Mouse (Mus musculus) stomach, postnatal 0 days (tissue): ENCODE measurements around the gene Zfp2. TPM values are rescaled to one million over a fixed set of nuclear protein-coding genes. Genes with fewer than 3 reads are reported as not detected.

Experiments used
- ATAC-seq: fragments of 200-750 bp; cut with Nextera tagmentation; 2 replicates; pipeline ENCODE4 v1.8.0; 2017; ENCODE audit not compliant: low FRiP score, low TSS enrichment
- DNase-seq: peaks from one replicate; pipeline ENCODE4 v3.0.0-alpha.2; 2016; ENCODE audit warnings: low spot score
- H3K27ac ChIP-seq: fragments of 300-500 bp; sonication (generic); replicated peaks from 2 replicates; pipeline ENCODE4 v1.5.1; 2014; ENCODE audit warnings: mild to moderate bottlenecking, control low read depth
- H3K27me3 ChIP-seq: fragments of 300-500 bp; sonication (generic); 2 replicates; pipeline ENCODE4 v1.6.1; 2014; ENCODE audit warnings: low read length; ENCODE audit not compliant: control insufficient read depth, insufficient read depth
- H3K36me3 ChIP-seq: fragments of 300-500 bp; sonication (generic); 2 replicates; pipeline ENCODE4 v1.6.1; 2014; ENCODE audit warnings: low read length, mixed read lengths; ENCODE audit not compliant: control insufficient read depth, insufficient read depth
- H3K4me1 ChIP-seq: fragments of 300-500 bp; sonication (generic); replicated peaks from 2 replicates; pipeline ENCODE4 v1.6.1; 2014; ENCODE audit warnings: antibody characterized with exemption; ENCODE audit not compliant: control insufficient read depth, insufficient read depth
- H3K4me2 ChIP-seq: fragments of 300-500 bp; sonication (generic); replicated peaks from 2 replicates; pipeline ENCODE4 v1.6.1; 2014; ENCODE audit warnings: low read depth, mild to moderate bottlenecking, control low read depth, moderate library complexity
- H3K4me3 ChIP-seq: fragments of 300-500 bp; sonication (generic); 2 replicates; pipeline ENCODE4 v1.5.1; 2014; ENCODE audit warnings: low read depth, low read length, control low read depth
- H3K9ac ChIP-seq: fragments of 300-500 bp; sonication (generic); 2 replicates; pipeline ENCODE4 v1.6.1; 2014; ENCODE audit warnings: mild to moderate bottlenecking, low read length, control low read depth, mixed read lengths
- H3K9me3 ChIP-seq: fragments of 300-500 bp; sonication (generic); 2 replicates; pipeline ENCODE4 v1.6.1; 2016; ENCODE audit warnings: low read length; ENCODE audit not compliant: control insufficient read depth
- CTCF ChIP-seq: IDR thresholded peaks from 2 replicates; pipeline ENCODE4 v1.5.1; 2016; ENCODE audit warnings: antibody characterized with exemption, low read depth, mild to moderate bottlenecking, moderate library complexity
- EP300 ChIP-seq: optimal IDR thresholded peaks from 2 replicates; pipeline ENCODE3; 2016; ENCODE audit warnings: antibody characterized with exemption
- WGBS: fragments of 180-500 bp; shearing (Covaris S2); extraction: QIAGEN DNeasy Blood & Tissue Kit; methylation state at CpG from one replicate; pipeline ENCODE4 v1.1.7; 2014; 5-methylcytosine and 5-hydroxymethylcytosine counted together
- polyA plus RNA-seq: library from polyadenylated mRNA; unstranded; fragments of >200 nt; fragmentation: Nextera tagmentation; extraction: Ambion mirVana; gene quantifications from 2 replicates; pipeline ENCODE4 v1.2.1, GENCODE M21; 2015

Gene Zfp2
- polyA plus RNA-seq, 1 experiment from 2014 or later: 4.6 TPM

DNA sequence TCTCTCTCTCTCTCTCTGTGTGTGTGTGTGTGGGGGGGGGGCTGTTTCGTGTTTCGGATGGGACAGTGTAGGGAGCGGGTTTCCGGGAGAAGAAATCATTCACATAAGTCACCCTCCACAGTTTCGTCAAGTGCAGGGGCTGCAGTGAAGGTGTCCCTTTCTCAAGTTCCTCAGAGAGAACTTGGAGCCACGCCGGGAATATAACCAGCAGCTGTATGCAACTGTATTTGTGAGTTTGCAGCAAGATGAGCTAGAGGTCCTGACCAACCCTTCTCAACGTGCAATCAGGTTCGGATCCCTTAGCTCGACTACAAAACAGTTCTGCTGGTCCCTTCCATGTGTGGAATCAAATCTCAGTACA is 29.1 kb downstream of the Zfp2 start:
- DNase-seq (peak; percentile 17), ATAC-seq (peak; percentile 12; the same call in 1 of the 2 replicates)
- no peak for TF ChIP-seq CTCF
- TF ChIP-seq EP300: no peak
- peak overlapping the region; percentile 53; the same call in 1 of the 2 replicates for H3K9ac ChIP-seq
- H3K9me3 ChIP-seq: no peaks in the 10 kb centered on the region
- H3K4me1 ChIP-seq: no peaks in the 10 kb centered on the region
- H3K27me3 ChIP-seq: no peaks in the 10 kb centered on the region
- H3K4me2 ChIP-seq: peak overlapping the region; percentile 69
- H3K27ac ChIP-seq: peak overlapping the region; percentile 5; the same call in 1 of the 2 replicates
- H3K36me3 ChIP-seq: no peaks in the 10 kb centered on the region
- 12% methylated on average over 10 of the region's 10 CpGs for WGBS
- peak overlapping the region; percentile 42 for H3K4me3 ChIP-seq

GRCm38 (mm10) chr11:50886231-50886932 is 29.6 kb downstream of the Zfp2 start:
- WGBS: 42% methylated on average over 8 of the region's 8 CpGs
- no peak for ATAC-seq

GRCm38 (mm10) chr11:50883756-50884155 is 32.2 kb downstream of the Zfp2 start:
- 79% methylated on average over 3 of the region's 3 CpGs for WGBS
- H3K4me2 ChIP-seq: no peak overlapping the region
- H3K36me3 ChIP-seq: no peaks in the 10 kb centered on the region
- H3K9me3 ChIP-seq: no peaks in the 10 kb centered on the region
- ATAC-seq: no peak
- DNase-seq: no peak
- H3K27ac ChIP-seq: no peak overlapping the region
- peak; percentile 50 for TF ChIP-seq CTCF
- no peak for TF ChIP-seq EP300
- no peaks in the 10 kb centered on the region for H3K27me3 ChIP-seq
- H3K4me3 ChIP-seq: no peak overlapping the region
- H3K4me1 ChIP-seq: no peaks in the 10 kb centered on the region
- no peak overlapping the region for H3K9ac ChIP-seq

More at GRCm38 (mm10) chr11:50886231-50886932, 29.6 kb downstream of the Zfp2 start:
- peak overlapping the region; percentile 69 for H3K4me2 ChIP-seq
- H3K36me3 ChIP-seq: no peaks in the 10 kb centered on the region
- peak overlapping the region; percentile 42 for H3K4me3 ChIP-seq
- H3K9ac ChIP-seq: no peak overlapping the region
- TF ChIP-seq CTCF (no peak), EP300 (no peak)
- no peak overlapping the region for H3K27ac ChIP-seq
- DNase-seq: no peak
- H3K4me1 ChIP-seq: no peaks in the 10 kb centered on the region
- no peaks in the 10 kb centered on the region for H3K9me3 ChIP-seq
- H3K27me3 ChIP-seq: no peaks in the 10 kb centered on the region

- Histone ChIP-seq H3K27me3 (no peaks in the 10 kb centered on the region), H3K36me3 (peaks cover 6% of the 10 kb centered on the region; the same call in 1 of the 2 replicates), H3K9me3 (no peaks in the 10 kb centered on the region), H3K4me1 (no peaks in the 10 kb centered on the region), H3K4me3 (no peak overlapping the region), H3K27ac (no peak overlapping the region), H3K9ac (no peak overlapping the region), H3K4me2 (no peak overlapping the region)
- TF ChIP-seq EP300 (no peak), CTCF (no peak)
- WGBS: 94% methylated on average over 3 of the region's 3 CpGs
- no peak for ATAC-seq
- DNase-seq: no peak
Measured at GRCm38 (mm10) chr11:50878641-50879040, 37.3 kb downstream of the Zfp2 start.

DNA sequence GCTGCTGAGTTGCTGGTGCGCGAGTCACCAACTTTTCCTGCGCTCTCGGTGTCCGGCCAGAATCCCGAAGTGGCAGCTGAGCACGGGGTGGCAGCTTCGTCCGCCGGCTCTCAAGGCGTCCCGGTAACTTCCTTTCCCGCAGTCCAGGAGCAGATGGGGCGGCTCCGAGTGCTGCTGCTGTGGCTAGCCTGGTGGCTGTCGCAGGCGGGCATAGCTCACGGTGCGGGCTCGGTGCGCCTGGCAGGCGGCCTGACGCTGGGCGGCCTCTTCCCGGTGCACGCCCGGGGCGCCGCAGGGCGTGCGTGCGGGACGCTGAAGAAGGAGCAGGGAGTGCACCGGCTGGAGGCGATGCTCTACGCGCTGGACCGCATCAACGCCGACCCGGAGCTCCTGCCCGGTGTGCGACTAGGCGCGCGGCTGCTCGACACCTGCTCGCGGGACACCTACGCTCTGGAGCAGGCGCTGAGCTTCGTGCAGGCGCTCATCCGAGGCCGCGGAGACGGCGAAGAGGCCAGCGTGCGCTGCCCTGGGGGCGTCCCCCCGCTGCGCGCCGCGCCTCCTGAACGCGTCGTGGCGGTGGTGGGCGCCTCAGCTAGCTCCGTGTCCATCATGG is 64.9 kb downstream of the Zfp2 start:
- DNase-seq (peak; percentile 32), ATAC-seq (peak; percentile 44)
- H3K36me3 ChIP-seq: no peaks in the 10 kb centered on the region
- no peaks in the 10 kb centered on the region for H3K9me3 ChIP-seq
- under 1% methylated on average over 51 of the region's 72 CpGs for WGBS
- H3K27ac ChIP-seq: no peak overlapping the region
- peak overlapping the region; percentile 65 for H3K4me2 ChIP-seq
- peak overlapping the region; percentile 41 for H3K4me3 ChIP-seq
- peaks cover 5% of the 10 kb centered on the region; the same call in 1 of the 2 replicates for H3K27me3 ChIP-seq
- H3K9ac ChIP-seq: no peak overlapping the region
- no peak for TF ChIP-seq CTCF
- TF ChIP-seq EP300: no peak
- 0 out of 2 replicates have a peak, but pooled peaks cover 3% of the 10 kb centered on the region for H3K4me1 ChIP-seq

DNA sequence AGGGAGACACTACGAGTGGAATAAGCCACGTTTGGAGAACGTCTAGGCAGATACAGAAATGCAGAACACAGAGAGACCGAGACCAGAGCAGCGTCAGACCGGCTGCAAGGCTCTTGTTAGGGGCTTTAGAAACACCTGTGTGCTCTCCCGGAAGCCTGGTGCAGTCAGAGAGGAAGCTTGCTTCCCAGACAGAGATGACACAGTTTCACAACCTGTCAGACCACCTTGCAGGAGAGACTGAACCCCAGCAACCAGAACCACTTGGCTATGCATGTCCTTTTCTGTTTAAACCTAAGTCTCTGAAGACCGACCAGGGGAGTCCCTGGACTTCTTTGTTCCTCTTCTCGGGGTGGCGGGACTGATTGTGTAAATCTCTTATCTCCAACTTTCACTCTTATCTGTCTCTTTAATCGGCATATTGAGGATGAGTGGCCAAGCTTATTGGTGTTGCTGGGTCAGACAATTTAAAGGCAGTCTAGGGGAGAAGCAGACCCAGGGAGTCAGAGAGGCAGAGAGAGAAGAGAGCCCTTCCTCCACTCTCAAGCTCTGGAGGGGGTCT is 65.7 kb downstream of the Zfp2 start, which contains the start of gene Grm6:
Gene Grm6, plus strand, starts transcription at position 509 of the 559 bp plus-strand sequence.
- no peak within 1 kb of the TSS for H3K9ac ChIP-seq
- H3K27ac ChIP-seq: no peak within 1 kb of the TSS
- 2% methylated on average over 11 of the region's 11 CpGs for WGBS
- 0 out of 2 replicates have a peak, but pooled peaks cover 3% of the 10 kb centered on the region for H3K4me1 ChIP-seq
- ATAC-seq (no peak), DNase-seq (no peak)
- H3K36me3 ChIP-seq: no peaks in the 10 kb centered on the region
- H3K27me3 ChIP-seq: peaks cover 5% of the 10 kb centered on the region; the same call in 1 of the 2 replicates
- no peak for TF ChIP-seq CTCF
- TF ChIP-seq EP300: no peak
- no peaks in the 10 kb centered on the region for H3K9me3 ChIP-seq
- peak within 1 kb of the TSS; percentile 41 for H3K4me3 ChIP-seq
- H3K4me2 ChIP-seq: peak within 1 kb of the TSS; percentile 65
